Mouse (Mus musculus) frontal cortex, postnatal 10 days (tissue): ENCODE measurements around the gene Il13ra2.
"Not testable (repeated sequence)": the region's sequence is repeated elsewhere in the genome, so short reads cannot be mapped to it uniquely, and the experiment has no call there.

Source experiments
- DNase-seq, 2 experiments: peaks; one replicate each; pipeline ENCODE4 v3.0.0; 2022; ENCODE audit warnings: low spot score in 2 of 2, mixed read lengths in 1 of 2

The Il13ra2 gene

DNA sequence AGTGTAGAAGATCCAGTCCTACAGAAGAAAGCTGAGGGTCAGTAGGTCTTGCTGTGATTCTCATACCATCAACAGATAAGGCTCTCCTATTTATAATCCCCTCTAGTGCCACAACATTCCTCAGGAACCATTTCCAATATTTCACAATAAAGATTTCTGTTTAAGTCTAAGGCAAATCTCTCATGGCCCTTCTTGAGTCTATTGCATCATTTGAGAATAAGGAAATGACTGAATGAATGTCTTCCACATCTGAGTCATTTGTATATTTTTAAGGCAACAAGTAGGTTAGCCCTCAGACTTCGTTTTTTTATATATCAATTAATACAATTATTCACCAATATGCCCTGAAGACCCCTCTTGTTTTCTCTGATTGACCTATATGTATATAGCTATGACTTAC is at the start of gene Il13ra2:
Il13ra2 (minus strand) TSS at position 64 of the 400 bp plus-strand sequence.
- DNase-seq, result no peak

DNA sequence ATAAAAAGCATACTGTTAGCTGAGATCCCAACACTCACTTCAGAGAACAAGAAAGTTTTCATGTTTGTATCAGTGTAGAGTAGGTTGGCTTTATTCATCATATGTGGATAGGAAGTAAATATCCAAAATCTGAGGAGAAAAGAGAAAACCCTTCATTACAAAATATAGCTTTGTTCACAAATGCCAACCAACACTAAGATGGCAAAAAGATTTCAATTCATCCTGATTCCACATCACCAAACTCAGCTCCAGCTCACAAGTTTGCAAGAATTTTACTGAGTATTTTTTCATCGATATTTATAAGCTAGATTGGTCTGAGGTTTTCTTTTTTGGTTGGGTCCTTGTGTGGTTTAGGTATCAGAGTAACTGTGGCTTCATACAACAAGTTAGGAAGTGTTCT is 24.6 kb upstream of the Il13ra2 start, which contains the start of gene Vmn1r239-ps:
Vmn1r239-ps (minus strand) TSS at position 101 of the 400 bp plus-strand sequence.
- DNase-seq, result not testable (repeated sequence)

DNA sequence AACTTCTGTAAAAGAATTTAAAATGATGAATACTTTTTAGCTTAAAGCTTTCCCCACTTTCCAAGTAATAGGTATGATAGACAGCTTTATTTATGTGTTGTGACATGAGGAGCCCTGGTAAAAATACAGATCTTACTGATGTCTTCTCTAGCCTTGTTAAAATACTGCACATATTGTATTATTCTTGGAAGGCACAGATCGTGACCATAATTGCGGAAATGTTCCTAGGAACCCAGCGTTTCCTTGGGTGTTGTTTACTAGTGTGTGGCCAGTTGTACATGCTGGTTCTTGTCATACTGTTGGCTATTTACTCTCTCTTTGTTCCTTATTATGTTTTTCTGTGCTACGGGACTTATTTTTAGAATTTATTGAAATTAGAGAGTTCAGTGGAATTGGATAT is 14.4 kb upstream of the Il13ra2 start:
- no peak for DNase-seq

DNA sequence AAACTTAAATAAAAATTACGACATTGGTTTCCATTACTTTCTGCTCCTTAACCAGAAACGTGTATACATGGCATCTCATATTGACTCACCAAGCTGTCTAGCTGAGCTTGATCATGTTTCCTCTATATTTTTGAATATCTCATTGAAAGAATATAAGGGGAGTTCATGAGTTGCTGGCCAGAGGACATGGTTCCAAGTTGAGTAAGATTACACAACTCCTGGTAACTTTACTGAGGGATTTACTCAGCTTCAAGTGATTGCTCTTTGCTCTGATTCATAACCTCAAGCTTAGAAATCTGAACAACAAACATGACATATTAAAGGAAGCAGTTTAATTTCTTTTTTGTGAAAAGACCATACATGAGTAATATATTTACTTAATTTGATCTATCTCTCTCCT is 6.4 kb upstream of the Il13ra2 start:
- no peak for DNase-seq

DNA sequence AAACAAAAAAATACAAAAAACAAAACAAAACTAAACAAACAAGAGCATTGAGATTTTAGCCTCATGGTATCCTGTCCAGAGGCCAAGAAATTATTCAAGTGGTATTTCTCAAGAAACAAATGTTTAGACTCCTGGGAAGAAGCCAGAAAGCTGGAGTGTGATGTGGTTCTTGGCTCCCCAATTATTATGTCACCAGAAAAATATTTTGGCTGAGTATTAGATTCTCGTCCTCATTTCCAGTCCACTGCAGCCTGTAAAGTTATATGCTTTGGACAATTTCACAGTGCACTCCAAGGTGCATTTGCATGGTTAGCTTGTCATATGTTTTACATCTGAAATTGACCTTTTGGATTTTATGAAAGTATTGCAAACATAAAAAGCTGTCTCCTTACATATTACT is 761 bp upstream of the Il13ra2 start:
- DNase-seq, result no peak

DNA sequence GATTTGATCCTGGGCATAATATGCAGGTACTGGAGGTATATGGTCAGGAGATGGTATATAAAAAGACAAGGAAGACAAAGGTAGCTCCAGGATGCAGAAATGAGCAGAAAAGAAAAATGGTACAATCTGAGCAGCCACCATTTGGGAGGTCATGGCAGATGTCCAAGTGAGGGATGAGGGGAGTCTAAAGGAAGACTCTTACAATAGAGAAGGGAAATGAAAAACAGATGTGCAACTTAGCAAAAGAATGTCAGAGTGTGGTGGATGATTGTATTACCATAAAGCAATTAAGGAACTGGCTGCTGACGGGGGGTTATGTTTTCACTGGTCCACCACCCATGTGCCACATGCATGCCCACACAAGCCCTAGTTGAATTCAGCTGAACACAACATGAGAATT is 35.5 kb downstream of the Il13ra2 start:
- no peak for DNase-seq

DNA sequence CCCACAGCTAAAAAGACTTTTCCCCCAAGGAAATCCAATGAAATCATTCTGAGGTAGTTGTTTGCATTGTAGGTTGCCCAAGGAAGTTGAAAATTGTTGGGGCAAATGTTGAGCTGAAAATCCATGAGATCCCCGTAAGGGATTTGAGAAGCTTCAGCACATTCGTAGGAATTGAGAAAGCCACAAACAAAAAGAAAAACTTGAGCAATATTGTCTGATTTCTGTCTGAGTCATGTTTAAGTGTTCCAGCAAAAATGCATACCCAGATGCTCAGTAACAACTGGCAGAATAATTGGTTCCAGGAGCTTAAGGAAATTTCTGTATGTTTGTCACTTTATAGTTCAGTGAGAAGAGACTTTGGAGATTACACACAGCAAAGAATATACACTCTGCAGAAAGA is 79.8 kb downstream of the Il13ra2 start:
- DNase-seq, result no peak
